Mouse (Mus musculus) lung, embryonic 15.5 days (tissue): ENCODE results near the gene Wnt8b. TPM values are rescaled to one million over a fixed set of nuclear protein-coding genes. Genes with fewer than 3 reads are reported as not detected.

Source experiments
- ATAC-seq: fragments of 200-750 bp; cut with Nextera tagmentation; 2 replicates; pipeline ENCODE4 v1.8.0; 2017; ENCODE audit warnings: moderate number of reproducible peaks, borderline replicate concordance; ENCODE audit not compliant: low FRiP score, low TSS enrichment; ENCODE audit errors: extremely low read depth
- H3K27ac ChIP-seq: fragments of 300-500 bp; sonication (generic); 2 replicates; pipeline ENCODE4 v1.5.1; 2015; ENCODE audit warnings: moderate library complexity, mild to moderate bottlenecking, inconsistent platforms
- H3K27me3 ChIP-seq: fragments of 300-500 bp; sonication (generic); 2 replicates; pipeline ENCODE4 v1.6.1; 2015; ENCODE audit warnings: inconsistent platforms
- H3K36me3 ChIP-seq: fragments of 300-500 bp; sonication (generic); 2 replicates; pipeline ENCODE4 v1.6.1; 2015; ENCODE audit warnings: inconsistent platforms
- H3K4me1 ChIP-seq: fragments of 300-500 bp; sonication (generic); 2 replicates; pipeline ENCODE4 v1.6.1; 2015; ENCODE audit warnings: inconsistent platforms
- H3K4me2 ChIP-seq: fragments of 300-500 bp; sonication (generic); 2 replicates; pipeline ENCODE4 v1.6.1; 2015; ENCODE audit warnings: inconsistent platforms, mild to moderate bottlenecking, moderate library complexity
- H3K4me3 ChIP-seq: fragments of 300-500 bp; sonication (generic); 2 replicates; pipeline ENCODE4 v1.5.1; 2015; ENCODE audit warnings: mild to moderate bottlenecking, inconsistent platforms
- H3K9ac ChIP-seq: fragments of 300-500 bp; sonication (generic); 2 replicates; pipeline ENCODE4 v1.6.1; 2015; ENCODE audit warnings: inconsistent platforms
- H3K9me3 ChIP-seq: fragments of 300-500 bp; sonication (generic); 2 replicates; pipeline ENCODE4 v1.6.1; 2016; ENCODE audit warnings: inconsistent platforms
- WGBS: fragments of 180-500 bp; shearing (Covaris S2); methylation state at CpG from one replicate; pipeline ENCODE4 v1.1.7; 2015; 5-methylcytosine and 5-hydroxymethylcytosine counted together
- polyA plus RNA-seq: library from polyadenylated mRNA; unstranded; fragments of >200 nt; fragmentation: Nextera tagmentation; extraction: Ambion mirVana; gene quantifications from 2 replicates; pipeline ENCODE4 v1.2.1, GENCODE M21; 2015

The Wnt8b gene
- polyA plus RNA-seq, 1 experiment from 2014 or later: not detected

DNA sequence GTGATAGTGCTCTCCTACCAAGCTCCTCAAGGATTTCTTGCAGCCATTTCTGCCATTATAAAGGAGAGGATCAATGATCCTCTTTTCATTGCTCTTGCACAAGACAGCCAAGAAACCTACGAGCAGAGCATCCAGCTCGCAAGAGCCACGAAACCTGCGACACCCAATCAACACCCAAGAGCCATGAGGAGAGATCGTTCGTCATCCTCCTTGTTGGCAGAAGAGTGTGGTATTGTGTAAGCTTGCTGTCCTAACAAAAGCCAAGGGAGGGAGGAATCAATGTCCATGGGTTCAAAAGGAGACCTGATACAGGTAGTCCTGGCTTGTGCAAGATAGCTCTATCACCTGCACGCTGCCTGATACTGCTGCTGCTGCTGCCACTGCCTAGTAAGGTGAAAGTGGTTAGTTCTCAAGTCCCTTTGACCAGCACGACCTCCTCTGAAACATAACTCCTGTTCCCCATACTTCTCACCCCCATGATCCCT is 49.5 kb downstream of the Wnt8b start:
- Histone ChIP-seq H3K4me3 (no peak overlapping the region), H3K9ac (no peak overlapping the region), H3K36me3 (0 out of 2 replicates have a peak, but pooled peaks cover 1% of the 10 kb centered on the region), H3K27me3 (peaks cover 14% of the 10 kb centered on the region; the same call in 1 of the 2 replicates), H3K9me3 (no peaks in the 10 kb centered on the region), H3K27ac (no peak overlapping the region), H3K4me2 (no peak overlapping the region), H3K4me1 (peaks cover 8% of the 10 kb centered on the region)
- ATAC-seq: no peak
- 81% methylated on average over 8 of the region's 8 CpGs for WGBS

DNA sequence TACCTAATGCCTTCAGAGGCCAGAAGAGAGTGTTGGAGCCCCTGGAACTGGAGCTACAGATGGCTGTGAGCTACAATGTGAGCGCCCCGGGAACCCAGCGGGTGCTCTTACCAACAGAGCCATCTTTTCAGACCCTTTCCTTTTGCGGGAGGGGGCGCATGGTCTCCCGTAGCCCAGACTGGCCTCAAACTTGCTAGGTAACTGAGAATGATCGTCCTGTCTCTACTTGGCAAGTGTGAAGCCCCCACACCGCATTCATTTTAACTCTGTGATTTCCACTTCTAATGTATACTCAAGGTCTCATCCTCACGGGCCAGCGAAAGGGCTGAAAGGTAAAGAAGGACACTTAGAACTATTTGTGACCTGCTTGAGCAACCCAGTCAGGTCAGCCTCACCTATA is 51.1 kb downstream of the Wnt8b start:
- Histone ChIP-seq H3K9ac (no peak overlapping the region), H3K36me3 (peaks cover 17% of the 10 kb centered on the region), H3K4me3 (no peak overlapping the region), H3K4me2 (peak overlapping the region; percentile 93; the same call in 1 of the 2 replicates), H3K27ac (no peak overlapping the region), H3K4me1 (peaks cover 8% of the 10 kb centered on the region), H3K27me3 (peaks cover 14% of the 10 kb centered on the region; the same call in 1 of the 2 replicates), H3K9me3 (no peaks in the 10 kb centered on the region)
- WGBS: 61% methylated on average over 10 of the region's 10 CpGs
- no peak for ATAC-seq

DNA sequence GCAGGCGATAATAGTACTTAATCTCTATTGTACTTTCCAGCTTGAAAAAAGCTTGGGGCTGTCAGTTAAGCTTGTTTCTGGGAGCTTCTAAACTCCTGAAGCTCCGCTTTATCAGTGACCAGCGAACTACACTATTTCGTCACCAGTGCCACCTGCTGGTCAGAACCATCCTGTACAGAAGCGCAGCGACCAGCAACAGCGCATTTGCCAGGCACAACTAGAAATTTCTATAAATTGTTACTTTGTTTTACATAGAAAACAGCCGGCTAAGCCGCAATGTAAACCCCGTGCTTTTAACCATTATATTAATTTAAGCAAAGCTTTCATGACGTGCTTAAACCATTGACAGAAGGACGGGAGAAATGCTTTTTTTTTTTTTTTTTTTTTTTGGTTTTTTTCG is 51.5 kb downstream of the Wnt8b start:
- Histone ChIP-seq H3K9ac (no peak overlapping the region), H3K9me3 (no peaks in the 10 kb centered on the region), H3K4me3 (peak overlapping the region; percentile 54; the same call in 1 of the 2 replicates), H3K27ac (no peak overlapping the region), H3K4me1 (peaks cover 8% of the 10 kb centered on the region), H3K36me3 (peaks cover 21% of the 10 kb centered on the region), H3K4me2 (peak overlapping the region; percentile 93), H3K27me3 (peaks cover 14% of the 10 kb centered on the region; the same call in 1 of the 2 replicates)
- 2% methylated on average over 13 of the region's 13 CpGs for WGBS
- no peak for ATAC-seq

- H3K36me3 ChIP-seq: peaks cover 28% of the 10 kb centered on the region
- ATAC-seq: peak; percentile 55; the same call in 1 of the 2 replicates
- peak within 1 kb of the TSS; percentile 93 for H3K4me2 ChIP-seq
- peak within 1 kb of the TSS; percentile 50 for H3K9ac ChIP-seq
- peaks cover 8% of the 10 kb centered on the region for H3K4me1 ChIP-seq
- no peak within 1 kb of the TSS for H3K27ac ChIP-seq
- H3K27me3 ChIP-seq: peaks cover 14% of the 10 kb centered on the region; the same call in 1 of the 2 replicates
- WGBS: under 1% methylated on average over 45 of the region's 47 CpGs
- no peaks in the 10 kb centered on the region for H3K9me3 ChIP-seq
- peak within 1 kb of the TSS; percentile 54 for H3K4me3 ChIP-seq
Observed at GRCm38 (mm10) chr19:44545321-44546041, 52.2 kb downstream of the Wnt8b start, which contains the start of gene Sec31b. Sec31b (minus strand) TSS chr19:44545864.

DNA sequence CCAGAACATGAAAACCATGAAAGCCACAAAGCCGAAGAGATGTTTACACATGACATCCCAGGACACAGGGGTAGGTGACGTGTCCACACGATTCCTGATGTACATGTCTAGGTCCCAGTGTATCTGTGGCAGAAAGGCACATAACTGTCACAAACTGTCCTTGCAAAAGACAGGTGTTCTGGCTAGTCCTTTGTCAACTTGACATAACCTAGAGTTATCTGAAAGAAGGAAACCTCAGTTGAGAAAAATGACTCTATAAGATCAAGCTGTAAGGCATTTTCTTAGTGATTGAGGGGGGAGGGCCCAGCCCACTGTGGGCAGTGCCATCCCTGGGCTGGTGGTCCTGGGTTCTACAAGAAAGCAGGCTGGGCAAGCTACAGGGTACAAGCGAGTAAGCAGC is 59.5 kb downstream of the Wnt8b start, which contains the start of gene Gm20538:
Gm20538 (minus strand) TSS at position 101 of the 400 bp plus-strand sequence.
- no peak within 1 kb of the TSS for H3K9ac ChIP-seq
- no peak for ATAC-seq
- no peak within 1 kb of the TSS for H3K27ac ChIP-seq
- peaks cover 13% of the 10 kb centered on the region for H3K4me1 ChIP-seq
- no peak within 1 kb of the TSS for H3K4me2 ChIP-seq
- H3K27me3 ChIP-seq: no peaks in the 10 kb centered on the region; the same call in 1 of the 2 replicates
- peaks cover 57% of the 10 kb centered on the region for H3K36me3 ChIP-seq
- no peak within 1 kb of the TSS for H3K4me3 ChIP-seq
- no peaks in the 10 kb centered on the region for H3K9me3 ChIP-seq
- 91% methylated on average over 4 of the region's 4 CpGs for WGBS

DNA sequence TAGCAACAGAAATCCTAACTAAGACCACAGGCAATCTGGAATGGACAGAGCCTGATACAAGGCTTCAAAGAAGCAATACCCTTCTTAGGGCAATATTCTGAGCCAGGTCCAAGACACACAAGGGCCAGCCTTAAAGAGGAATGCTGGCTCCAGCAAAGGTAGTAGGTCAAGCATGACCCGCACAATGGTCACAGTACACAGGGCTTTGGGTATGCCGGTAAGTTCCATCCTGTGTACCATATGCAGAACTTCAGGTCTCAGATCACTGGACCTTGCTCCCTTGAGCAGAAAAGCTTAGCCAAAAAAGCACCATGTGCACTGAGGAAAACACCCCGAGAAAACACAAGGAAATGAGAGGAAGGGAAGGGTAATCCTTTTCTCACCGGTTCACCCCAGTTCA is 60.0 kb downstream of the Wnt8b start:
- no peaks in the 10 kb centered on the region; the same call in 1 of the 2 replicates for H3K27me3 ChIP-seq
- no peak for ATAC-seq
- 96% methylated on average over 4 of the region's 4 CpGs for WGBS
- no peak overlapping the region for H3K4me3 ChIP-seq
- no peak overlapping the region for H3K4me2 ChIP-seq
- H3K27ac ChIP-seq: no peak overlapping the region
- no peaks in the 10 kb centered on the region for H3K9me3 ChIP-seq
- peaks cover 52% of the 10 kb centered on the region for H3K36me3 ChIP-seq
- peaks cover 13% of the 10 kb centered on the region for H3K4me1 ChIP-seq
- H3K9ac ChIP-seq: no peak overlapping the region

- H3K36me3 ChIP-seq: peaks cover 40% of the 10 kb centered on the region
- peak overlapping the region; percentile 85 for H3K4me2 ChIP-seq
- H3K27me3 ChIP-seq: peaks cover 4% of the 10 kb centered on the region
- 3% methylated on average over 8 of the region's 8 CpGs for WGBS
- peak overlapping the region; percentile 97 for H3K9ac ChIP-seq
- H3K27ac ChIP-seq: no peak overlapping the region
- H3K4me3 ChIP-seq: peak overlapping the region; percentile 95
- H3K9me3 ChIP-seq: no peaks in the 10 kb centered on the region
- ATAC-seq: no peak
- H3K4me1 ChIP-seq: peaks cover 13% of the 10 kb centered on the region
Observed at GRCm38 (mm10) chr19:44554490-44554860, 61.2 kb downstream of the Wnt8b start.

- under 1% methylated on average over 50 of the region's 50 CpGs for WGBS
- Histone ChIP-seq H3K4me3 (peak within 1 kb of the TSS; percentile 95), H3K27me3 (peaks cover 4% of the 10 kb centered on the region), H3K36me3 (peaks cover 35% of the 10 kb centered on the region), H3K4me1 (peaks cover 13% of the 10 kb centered on the region), H3K9me3 (no peaks in the 10 kb centered on the region), H3K4me2 (peak within 1 kb of the TSS; percentile 85), H3K27ac (peak within 1 kb of the TSS; percentile 69), H3K9ac (peak within 1 kb of the TSS; percentile 97)
- peak; percentile 88 for ATAC-seq
Observed at GRCm38 (mm10) chr19:44554861-44555590, 61.8 kb downstream of the Wnt8b start, which contains the start of gene Ndufb8. Ndufb8 (minus strand) TSS chr19:44555440.

GRCm38 (mm10) chr19:44562652-44563206 is 69.5 kb downstream of the Wnt8b start, which contains the start of gene Hif1an:
Hif1an (plus strand) TSS chr19:44562850.
- H3K36me3 ChIP-seq: peaks cover 28% of the 10 kb centered on the region
- ATAC-seq: peak; percentile 93
- WGBS: under 1% methylated on average over 33 of the region's 33 CpGs

More at GRCm38 (mm10) chr19:44562652-44563206, 69.5 kb downstream of the Wnt8b start, which contains the start of gene Hif1an:
- peaks cover 4% of the 10 kb centered on the region for H3K27me3 ChIP-seq
- H3K4me1 ChIP-seq: peaks cover 20% of the 10 kb centered on the region
- H3K27ac ChIP-seq: peak within 1 kb of the TSS; percentile 85
- peak within 1 kb of the TSS; percentile 92 for H3K4me3 ChIP-seq
- peak within 1 kb of the TSS; percentile 77 for H3K9ac ChIP-seq
- peak within 1 kb of the TSS; percentile 70 for H3K4me2 ChIP-seq
- H3K9me3 ChIP-seq: no peaks in the 10 kb centered on the region
